Mouse (Mus musculus): ENCODE results near the gene Ralgps1. TPM values are rescaled to one million over a fixed set of nuclear protein-coding genes. Genes with fewer than 3 reads are reported as not detected.

Gene Ralgps1
- polyA plus RNA-seq, 2 experiments, result 3.5 to 5.4 TPM

DNA sequence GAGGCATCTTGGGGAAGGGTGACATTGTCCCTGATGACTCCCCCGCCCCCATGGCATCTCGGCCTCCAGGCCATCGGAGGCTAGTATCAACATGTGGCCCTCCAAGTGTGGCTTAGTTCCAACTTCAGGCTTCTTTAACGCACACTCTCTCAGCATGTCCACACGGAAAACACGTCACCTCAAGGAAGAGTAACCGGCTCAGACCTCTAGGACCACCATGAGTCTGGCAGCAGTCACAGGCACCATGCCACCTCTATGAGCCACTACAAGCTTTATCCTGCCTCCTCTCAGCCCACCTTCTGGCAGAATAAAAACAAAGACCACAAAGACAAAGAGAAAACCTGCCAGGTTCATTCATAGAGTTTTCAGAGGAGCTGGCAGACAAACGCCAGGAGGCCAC is 80.8 kb downstream of the Ralgps1 start:
- Histone ChIP-seq H3K36me3 (ENCODE audit: control insufficient read depth, insufficient read depth, low read length) (no peaks in the 10 kb centered on the region), H3K27ac (replicated peaks; ENCODE audit: low read depth, low read length) (no peak overlapping the region), H3K9ac (ENCODE audit: low read depth, low read length, severe bottlenecking) (no peak overlapping the region), H3K4me2 (replicated peaks; ENCODE audit: low read depth, low read length, severe bottlenecking) (no peak overlapping the region), H3K27me3 (ENCODE audit: control insufficient read depth, insufficient read depth, low read length) (no peaks in the 10 kb centered on the region), H3K4me1 (ENCODE audit: control insufficient read depth, insufficient read depth, low read length) (no peaks in the 10 kb centered on the region), H3K4me3 (replicated peaks; ENCODE audit: low read length) (no peak overlapping the region), H3K9me3 (ENCODE audit: control insufficient read depth, low read length) (peaks cover 6% of the 10 kb centered on the region; the same call in 1 of the 2 replicates)
- ATAC-seq (ENCODE audit: low FRiP score, low read depth) (no peak), DNase-seq (ENCODE audit: low spot score) (no peak)
- 88% methylated on average over 8 of the region's 8 CpGs for WGBS
- no peak for TF ChIP-seq POLR2A (IDR thresholded peaks at IDR 0.05; ENCODE audit: borderline replicate concordance, extremely low read depth, insufficient read depth, insufficient read length)

GRCm38 (mm10) chr2:33288837-33289236 is 82.4 kb downstream of the Ralgps1 start:
- Histone ChIP-seq H3K4me2 (replicated peaks; ENCODE audit: low read depth, low read length, severe bottlenecking) (no peak overlapping the region), H3K4me1 (ENCODE audit: control insufficient read depth, insufficient read depth, low read length) (no peaks in the 10 kb centered on the region), H3K9me3 (ENCODE audit: control insufficient read depth, low read length) (peaks cover 6% of the 10 kb centered on the region; the same call in 1 of the 2 replicates), H3K27me3 (ENCODE audit: control insufficient read depth, insufficient read depth, low read length) (no peaks in the 10 kb centered on the region), H3K27ac (replicated peaks; ENCODE audit: low read depth, low read length) (no peak overlapping the region), H3K4me3 (replicated peaks; ENCODE audit: low read length) (no peak overlapping the region), H3K9ac (ENCODE audit: low read depth, low read length, severe bottlenecking) (no peak overlapping the region), H3K36me3 (ENCODE audit: control insufficient read depth, insufficient read depth, low read length) (no peaks in the 10 kb centered on the region)
- no peak for ATAC-seq (ENCODE audit: low FRiP score, low read depth)
- WGBS, result 89% methylated on average over 5 of the region's 5 CpGs
- no peak for DNase-seq (ENCODE audit: low spot score)
- TF ChIP-seq POLR2A (IDR thresholded peaks at IDR 0.05; ENCODE audit: borderline replicate concordance, extremely low read depth, insufficient read depth, insufficient read length), result no peak

DNA sequence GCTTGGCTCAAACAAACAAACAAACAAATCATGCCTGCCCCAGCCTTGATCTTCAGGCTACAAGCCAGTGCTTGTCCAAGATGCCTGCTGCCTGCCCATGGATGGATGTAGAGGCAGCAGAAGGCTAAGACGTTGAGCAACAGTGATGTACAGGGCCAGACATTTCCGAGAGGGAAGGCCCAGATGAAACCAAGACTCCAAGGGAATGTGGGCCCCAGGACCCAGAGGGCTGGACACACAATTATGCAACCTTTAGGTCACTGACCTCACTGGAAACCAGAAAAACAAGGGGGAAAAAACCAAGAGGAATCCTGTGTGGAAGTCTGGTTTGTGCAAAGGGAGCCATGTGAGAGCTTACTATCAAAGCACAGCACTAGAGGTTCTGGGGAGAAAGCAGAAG is 87.6 kb downstream of the Ralgps1 start:
- Histone ChIP-seq H3K9me3 (ENCODE audit: control insufficient read depth, low read length) (peaks cover 6% of the 10 kb centered on the region; the same call in 1 of the 2 replicates), H3K4me2 (replicated peaks; ENCODE audit: low read depth, low read length, severe bottlenecking) (no peak overlapping the region), H3K36me3 (ENCODE audit: control insufficient read depth, insufficient read depth, low read length) (no peaks in the 10 kb centered on the region), H3K27ac (replicated peaks; ENCODE audit: low read depth, low read length) (no peak overlapping the region), H3K4me1 (ENCODE audit: control insufficient read depth, insufficient read depth, low read length) (no peaks in the 10 kb centered on the region), H3K27me3 (ENCODE audit: control insufficient read depth, insufficient read depth, low read length) (no peaks in the 10 kb centered on the region), H3K4me3 (replicated peaks; ENCODE audit: low read length) (no peak overlapping the region), H3K9ac (ENCODE audit: low read depth, low read length, severe bottlenecking) (no peak overlapping the region)
- 76% methylated on average over 2 of the region's 2 CpGs for WGBS
- ATAC-seq (ENCODE audit: low FRiP score, low read depth), result no peak
- no peak for DNase-seq (ENCODE audit: low spot score)
- TF ChIP-seq POLR2A (IDR thresholded peaks at IDR 0.05; ENCODE audit: borderline replicate concordance, extremely low read depth, insufficient read depth, insufficient read length), result no peak

DNA sequence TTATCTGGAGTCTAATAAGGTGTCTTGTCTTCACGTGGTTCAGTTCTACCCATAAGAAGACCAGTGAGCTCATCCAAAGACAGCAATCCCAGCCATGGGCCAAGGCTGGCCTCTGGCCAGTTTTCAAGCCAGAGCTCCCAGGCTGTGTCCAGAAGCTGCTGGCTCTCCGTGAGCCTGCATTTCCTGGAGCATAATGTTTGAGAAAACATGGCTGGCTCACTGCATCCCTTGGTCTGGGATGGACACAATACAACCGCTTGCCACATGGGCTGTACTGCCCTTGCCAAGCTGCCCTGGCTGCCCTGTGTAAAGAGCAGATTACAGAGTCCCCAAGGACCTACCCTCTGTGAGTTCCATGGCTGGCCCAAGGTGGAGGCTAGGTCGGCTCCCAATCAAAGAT is 88.4 kb downstream of the Ralgps1 start:
- H3K27me3 ChIP-seq (ENCODE audit: control insufficient read depth, insufficient read depth, low read length), result no peaks in the 10 kb centered on the region
- ATAC-seq (ENCODE audit: low FRiP score, low read depth), result no peak
- no peak overlapping the region for H3K27ac ChIP-seq (replicated peaks; ENCODE audit: low read depth, low read length)
- H3K9me3 ChIP-seq (ENCODE audit: control insufficient read depth, low read length), result peaks cover 6% of the 10 kb centered on the region; the same call in 1 of the 2 replicates
- 71% methylated on average over 4 of the region's 4 CpGs for WGBS
- H3K9ac ChIP-seq (ENCODE audit: low read depth, low read length, severe bottlenecking), result no peak overlapping the region
- no peak for DNase-seq (ENCODE audit: low spot score)
- no peaks in the 10 kb centered on the region for H3K36me3 ChIP-seq (ENCODE audit: control insufficient read depth, insufficient read depth, low read length)
- no peak overlapping the region for H3K4me2 ChIP-seq (replicated peaks; ENCODE audit: low read depth, low read length, severe bottlenecking)
- H3K4me1 ChIP-seq (ENCODE audit: control insufficient read depth, insufficient read depth, low read length), result no peaks in the 10 kb centered on the region
- no peak overlapping the region for H3K4me3 ChIP-seq (replicated peaks; ENCODE audit: low read length)
- TF ChIP-seq POLR2A (IDR thresholded peaks at IDR 0.05; ENCODE audit: borderline replicate concordance, extremely low read depth, insufficient read depth, insufficient read length), result no peak

- WGBS, result 80% methylated on average over 5 of the region's 5 CpGs
- TF ChIP-seq POLR2A (IDR thresholded peaks at IDR 0.05; ENCODE audit: borderline replicate concordance, extremely low read depth, insufficient read depth, insufficient read length), result no peak
- Histone ChIP-seq H3K4me3 (replicated peaks; ENCODE audit: low read length) (no peak overlapping the region), H3K36me3 (ENCODE audit: control insufficient read depth, insufficient read depth, low read length) (no peaks in the 10 kb centered on the region), H3K9ac (ENCODE audit: low read depth, low read length, severe bottlenecking) (no peak overlapping the region), H3K4me1 (ENCODE audit: control insufficient read depth, insufficient read depth, low read length) (no peaks in the 10 kb centered on the region), H3K9me3 (ENCODE audit: control insufficient read depth, low read length) (no peaks in the 10 kb centered on the region), H3K4me2 (replicated peaks; ENCODE audit: low read depth, low read length, severe bottlenecking) (no peak overlapping the region), H3K27me3 (ENCODE audit: control insufficient read depth, insufficient read depth, low read length) (no peaks in the 10 kb centered on the region), H3K27ac (replicated peaks; ENCODE audit: low read depth, low read length) (no peak overlapping the region)
- no peak for ATAC-seq (ENCODE audit: low FRiP score, low read depth)
- DNase-seq (ENCODE audit: low spot score), result no peak
These were observed 89.5 kb downstream of the Ralgps1 start for GRCm38 (mm10) chr2:33281807-33282206.

GRCm38 (mm10) chr2:33280525-33280924 is 90.8 kb downstream of the Ralgps1 start:
- ATAC-seq (ENCODE audit: low FRiP score, low read depth), result no peak
- H3K36me3 ChIP-seq (ENCODE audit: control insufficient read depth, insufficient read depth, low read length), result no peaks in the 10 kb centered on the region
- no peak overlapping the region for H3K27ac ChIP-seq (replicated peaks; ENCODE audit: low read depth, low read length)
- H3K9ac ChIP-seq (ENCODE audit: low read depth, low read length, severe bottlenecking), result no peak overlapping the region
- no peaks in the 10 kb centered on the region for H3K27me3 ChIP-seq (ENCODE audit: control insufficient read depth, insufficient read depth, low read length)
- TF ChIP-seq POLR2A (IDR thresholded peaks at IDR 0.05; ENCODE audit: borderline replicate concordance, extremely low read depth, insufficient read depth, insufficient read length), result no peak
- H3K9me3 ChIP-seq (ENCODE audit: control insufficient read depth, low read length), result no peaks in the 10 kb centered on the region
- WGBS, result 83% methylated on average over 2 of the region's 2 CpGs
- no peak overlapping the region for H3K4me3 ChIP-seq (replicated peaks; ENCODE audit: low read length)
- no peaks in the 10 kb centered on the region for H3K4me1 ChIP-seq (ENCODE audit: control insufficient read depth, insufficient read depth, low read length)
- DNase-seq (ENCODE audit: low spot score), result no peak
- H3K4me2 ChIP-seq (replicated peaks; ENCODE audit: low read depth, low read length, severe bottlenecking), result no peak overlapping the region

Data from limb, embryonic 14.5 days (tissue).